Mouse (Mus musculus): ENCODE results near the gene Ccl5.
"Not testable (repeated sequence)": the region's sequence is repeated elsewhere in the genome, so short reads cannot be mapped to it uniquely, and the experiment has no call there.

Ccl5 gene

DNA sequence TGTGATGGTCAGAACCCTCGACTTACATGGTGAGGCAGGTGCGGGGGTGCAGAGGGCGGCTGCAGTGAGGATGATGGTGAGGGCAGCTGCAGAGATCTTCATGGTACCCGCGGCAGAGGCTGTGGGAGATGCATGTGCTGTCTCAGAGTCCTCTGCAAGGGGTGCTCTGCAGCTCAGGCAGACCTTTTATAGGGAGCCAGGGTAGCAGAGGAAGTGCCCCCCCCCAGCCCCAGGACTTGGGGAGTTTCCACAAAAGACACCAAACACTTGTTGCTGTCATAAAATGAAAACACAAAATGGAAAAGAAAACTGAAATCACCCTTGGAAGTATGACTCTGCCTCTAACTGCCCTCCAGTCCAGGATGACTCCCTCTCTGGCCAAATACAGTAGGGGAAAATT lies at the start of gene Ccl5:
Gene Ccl5, minus strand, starts transcription at position 159 of the 400 bp plus-strand sequence.
- no peak for DNase-seq (ENCODE audit: extremely low read depth, insufficient read length, low spot score)

DNA sequence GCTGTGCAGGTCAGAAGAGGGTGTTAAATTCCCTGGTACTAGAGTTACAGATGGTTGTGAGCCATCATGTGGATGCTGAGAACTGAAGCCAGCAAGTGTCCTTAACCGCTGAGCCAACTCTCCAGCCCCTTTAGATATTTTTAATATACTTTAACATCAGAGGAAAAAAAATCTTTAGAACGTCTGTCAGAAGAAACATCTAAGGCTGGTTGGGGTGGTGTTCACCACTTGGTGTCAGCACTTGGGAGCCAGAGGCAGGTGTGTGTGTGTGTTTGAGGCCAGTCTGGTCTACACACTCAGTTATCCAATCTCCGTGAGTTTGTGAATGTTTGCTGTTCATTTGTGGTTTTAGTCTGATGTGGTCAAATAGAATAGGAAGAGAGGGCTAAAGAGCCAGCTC lies 48.7 kb upstream of the Ccl5 start:
- DNase-seq (ENCODE audit: extremely low read depth, insufficient read length, low spot score) = no peak

DNA sequence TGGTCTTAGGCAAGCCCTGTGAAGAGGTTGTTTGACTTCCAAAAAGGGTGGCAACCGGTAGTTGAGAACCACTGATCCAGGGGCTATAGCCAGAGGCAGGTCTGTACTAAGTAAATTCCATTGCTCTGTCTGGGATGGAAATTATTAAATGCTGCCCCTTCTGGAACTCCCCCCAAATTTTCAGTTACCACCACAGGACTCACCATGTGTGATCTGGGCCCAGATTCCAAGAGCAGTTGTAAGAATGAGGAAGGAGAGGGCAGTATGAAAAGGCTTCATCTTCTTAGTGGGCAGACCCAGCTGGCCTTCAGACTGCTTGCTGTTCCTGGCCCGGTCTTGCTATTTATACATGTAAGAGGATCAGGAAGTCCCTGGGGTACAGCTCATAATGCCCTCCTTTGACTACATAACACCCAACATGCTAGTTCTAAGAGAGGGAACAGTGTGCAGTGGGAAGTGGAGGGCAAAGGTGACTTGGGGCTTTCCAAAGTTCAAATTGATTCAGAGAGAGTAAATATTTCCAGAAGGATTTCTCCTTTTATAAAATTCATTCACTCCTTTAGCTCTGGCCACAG lies 48.0 kb upstream of the Ccl5 start, which contains the start of gene Ccl9:
Gene Ccl9, minus strand, starts transcription at position 451 of the 575 bp plus-strand sequence.
- no peak for DNase-seq (ENCODE audit: extremely low read depth, insufficient read length, low spot score)

DNA sequence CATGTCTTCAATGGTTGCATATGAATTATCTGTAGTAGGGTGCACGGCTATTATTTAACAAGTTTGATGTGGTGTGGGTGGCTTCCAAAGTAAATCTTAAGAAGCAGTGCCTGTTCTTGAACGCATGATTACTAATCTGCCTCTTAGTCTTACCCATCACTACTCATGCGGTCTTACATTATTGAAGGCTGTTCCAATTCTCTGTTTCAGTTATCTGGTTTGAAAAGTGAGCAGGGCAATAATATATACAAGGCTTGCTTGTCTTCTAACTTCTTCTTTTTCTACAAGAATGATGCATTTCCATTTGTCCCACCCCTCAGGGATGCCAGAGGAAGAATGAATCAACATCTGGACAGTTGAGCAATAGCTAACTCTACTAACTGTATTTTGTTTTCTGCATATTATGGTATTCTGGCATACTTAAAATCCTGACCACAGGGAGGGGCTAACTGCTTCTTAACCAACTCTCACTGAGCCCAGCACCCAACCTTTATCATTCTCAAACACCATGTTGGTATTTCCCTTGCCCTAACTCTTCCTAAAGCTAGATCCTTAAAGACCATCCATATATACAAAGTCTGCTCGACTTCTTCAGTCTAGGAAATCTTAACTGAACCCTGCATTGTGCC lies 46.7 kb upstream of the Ccl5 start:
- DNase-seq (ENCODE audit: extremely low read depth, insufficient read length, low spot score) = peak; percentile 55

DNA sequence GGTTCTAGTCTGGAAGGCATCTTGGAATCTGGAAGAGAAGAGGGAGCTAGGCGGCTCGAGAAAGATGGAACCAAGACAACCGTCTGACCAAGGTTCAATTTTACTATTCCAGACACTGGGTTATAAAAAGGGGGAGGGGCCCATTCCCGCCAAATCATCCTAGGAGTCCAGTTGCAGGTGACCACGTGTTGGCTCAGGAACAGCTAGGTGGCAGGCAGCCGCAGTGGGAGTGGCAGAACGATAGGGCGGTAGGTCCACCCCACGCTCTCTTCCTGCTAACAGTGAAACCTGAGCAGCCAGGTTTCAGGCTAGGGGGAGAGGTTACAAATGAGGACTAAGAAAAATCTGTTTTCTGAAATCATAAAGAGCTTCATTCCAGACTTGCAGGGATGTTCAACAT lies 42.5 kb upstream of the Ccl5 start:
- DNase-seq (ENCODE audit: extremely low read depth, insufficient read length, low spot score) = no peak

DNA sequence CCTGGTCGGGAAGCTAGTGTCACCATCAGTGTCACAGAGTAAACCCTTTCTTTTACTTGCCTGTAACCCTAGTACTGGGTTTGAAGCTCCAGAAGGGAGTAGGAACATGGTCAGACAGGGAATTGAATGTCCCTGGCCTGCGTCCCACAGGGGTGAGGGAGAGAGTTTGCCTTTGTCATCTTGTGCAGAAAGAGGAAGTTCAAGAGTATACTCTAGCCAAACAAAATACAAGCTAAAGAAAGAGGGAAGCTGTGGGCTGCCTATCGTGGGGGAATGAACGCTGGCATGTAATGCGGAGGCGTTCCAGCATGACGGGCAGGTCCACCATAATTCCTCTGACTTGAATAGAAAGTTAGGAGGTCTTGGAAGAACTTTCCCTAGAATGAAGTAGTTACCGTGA lies 41.9 kb upstream of the Ccl5 start:
- no peak for DNase-seq (ENCODE audit: extremely low read depth, insufficient read length, low spot score)

DNA sequence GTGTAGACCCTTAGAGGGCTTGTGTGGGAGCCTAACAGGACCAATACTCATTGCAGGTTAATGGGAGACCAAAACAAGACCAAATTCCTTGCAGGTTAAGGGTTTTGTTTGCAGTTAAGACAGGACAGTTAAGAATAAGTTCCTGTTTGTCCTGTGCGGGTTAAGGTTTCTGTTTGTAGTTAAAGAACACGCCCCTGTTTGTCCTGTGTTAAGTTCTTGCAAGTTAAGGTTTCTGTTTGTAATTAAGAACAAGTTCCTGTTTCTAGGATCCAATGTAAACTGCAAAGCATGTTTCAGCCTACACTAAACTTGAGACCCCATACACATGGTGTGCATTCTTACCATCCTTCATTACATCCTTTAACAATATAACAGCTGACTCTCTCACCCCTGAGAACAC lies 39.9 kb upstream of the Ccl5 start:
- no peak for DNase-seq (ENCODE audit: extremely low read depth, insufficient read length, low spot score)

DNA sequence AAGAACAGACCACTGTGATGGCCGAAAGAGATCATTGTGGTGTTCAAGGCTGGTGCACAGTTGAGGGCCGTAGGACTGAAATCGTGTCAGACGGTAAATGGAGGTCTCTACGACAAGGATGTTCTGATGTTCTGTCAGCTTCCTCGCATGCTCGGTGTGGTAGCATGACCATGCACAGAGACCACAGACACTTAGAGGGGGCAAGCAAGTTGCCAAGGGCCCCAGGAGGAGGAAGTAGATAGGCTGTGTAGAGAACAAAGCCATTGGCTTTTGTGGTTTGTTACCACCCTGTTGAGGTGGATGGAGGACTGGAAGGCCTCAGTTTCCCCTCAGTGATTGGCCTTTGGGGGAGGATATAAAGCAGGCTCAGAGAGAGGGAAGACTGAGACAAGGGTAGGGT lies 38.9 kb upstream of the Ccl5 start:
- DNase-seq (ENCODE audit: extremely low read depth, insufficient read length, low spot score) = no peak

DNA sequence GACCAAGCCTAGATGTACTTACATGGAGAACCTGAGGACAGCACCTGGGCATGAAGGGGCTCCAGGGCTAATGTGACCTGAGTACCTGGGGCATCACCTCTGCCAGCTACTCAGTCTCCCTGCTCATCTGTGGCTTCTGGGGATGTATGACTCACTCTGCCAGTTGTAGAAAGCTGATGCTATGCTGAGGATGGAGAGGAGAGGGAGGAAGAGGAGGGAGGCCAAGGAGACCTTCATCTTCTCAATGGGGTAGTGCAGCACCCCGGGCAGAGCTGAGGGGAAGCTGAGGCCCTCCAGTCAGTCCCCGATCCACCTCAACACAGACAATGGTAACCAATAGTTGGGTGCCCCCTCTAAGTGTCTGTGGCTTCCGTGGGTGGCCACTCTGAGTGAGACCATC lies 38.5 kb upstream of the Ccl5 start:
- DNase-seq (ENCODE audit: extremely low read depth, insufficient read length, low spot score) = no peak

DNA sequence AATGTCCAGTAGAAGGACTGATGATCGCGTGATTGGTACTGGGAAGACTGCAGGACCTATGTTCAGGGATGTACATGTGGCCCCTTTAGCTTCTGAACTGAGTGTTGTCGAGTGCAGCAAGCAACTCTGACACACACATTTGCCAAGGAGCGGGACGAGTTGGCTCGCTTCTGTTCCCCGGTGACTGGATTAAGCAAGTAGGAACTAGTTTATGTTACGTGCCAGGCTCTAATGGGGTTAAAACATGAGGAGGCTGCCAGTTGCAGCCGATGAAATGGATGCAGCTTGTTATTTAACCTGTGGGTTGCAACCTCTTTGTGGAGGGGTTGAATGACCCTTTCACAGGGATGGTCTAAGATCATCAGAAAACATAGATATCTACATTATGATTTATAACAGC lies 37.7 kb upstream of the Ccl5 start:
- no peak for DNase-seq (ENCODE audit: extremely low read depth, insufficient read length, low spot score)

DNA sequence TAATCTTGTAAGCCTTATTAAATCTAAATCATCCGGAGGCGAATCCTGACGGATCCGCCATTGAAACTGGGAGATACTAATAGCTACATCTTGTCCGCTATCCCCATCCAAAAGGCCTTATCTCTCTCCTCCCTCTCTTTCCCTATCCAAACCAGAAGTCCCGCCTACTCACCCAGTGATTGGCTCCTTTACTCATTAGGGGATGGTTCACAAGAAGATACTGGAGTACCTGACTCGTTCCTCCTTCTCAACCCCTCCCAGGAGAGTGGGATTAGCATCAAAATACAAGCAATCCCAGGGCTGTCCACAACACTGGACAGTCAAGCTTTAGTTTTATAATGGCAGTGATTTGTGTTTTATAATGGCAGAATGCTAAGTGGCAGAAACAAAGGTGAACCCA lies 37.0 kb upstream of the Ccl5 start:
- no peak for DNase-seq (ENCODE audit: extremely low read depth, insufficient read length, low spot score)

DNA sequence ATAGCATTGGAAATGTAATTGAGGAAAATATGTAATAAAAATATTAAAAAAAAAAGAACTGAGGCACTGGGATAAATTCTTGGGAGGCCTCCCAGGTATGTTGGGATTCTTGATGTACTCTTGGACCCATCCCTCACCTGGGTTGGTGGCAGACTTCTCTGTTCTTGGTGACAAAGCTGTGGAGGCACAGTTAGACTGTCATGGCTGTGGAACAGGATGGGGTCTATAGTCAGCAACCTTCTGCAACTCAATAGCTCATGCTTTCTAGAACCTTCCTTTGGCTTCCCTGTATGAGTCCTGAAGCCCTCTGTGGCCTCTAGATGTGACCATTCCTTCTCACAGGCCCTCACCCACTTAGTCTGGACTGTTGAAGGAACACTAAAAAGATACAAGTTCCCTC lies 36.3 kb upstream of the Ccl5 start:
- no peak for DNase-seq (ENCODE audit: extremely low read depth, insufficient read length, low spot score)

DNA sequence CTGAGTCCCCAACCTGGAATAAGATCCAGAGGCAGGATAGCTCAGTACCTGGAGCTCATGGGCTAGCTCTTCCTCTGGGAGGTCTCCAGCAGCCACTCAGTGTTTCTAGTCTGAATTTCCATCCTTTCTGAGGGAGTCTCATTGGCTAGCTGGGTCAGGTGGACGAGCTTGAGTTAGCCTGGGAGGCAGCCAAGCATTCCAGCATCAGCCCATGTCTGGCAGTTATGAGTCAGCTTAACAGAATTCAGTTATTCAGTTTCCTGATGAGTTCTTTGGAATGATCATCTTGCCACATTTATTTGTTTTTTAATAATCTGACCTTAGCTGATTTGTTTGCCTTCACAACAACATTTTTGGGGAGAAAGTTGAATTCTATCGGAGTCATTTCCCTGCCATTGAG lies 33.4 kb upstream of the Ccl5 start:
- peak; percentile 71 for DNase-seq (ENCODE audit: extremely low read depth, insufficient read length, low spot score)

DNA sequence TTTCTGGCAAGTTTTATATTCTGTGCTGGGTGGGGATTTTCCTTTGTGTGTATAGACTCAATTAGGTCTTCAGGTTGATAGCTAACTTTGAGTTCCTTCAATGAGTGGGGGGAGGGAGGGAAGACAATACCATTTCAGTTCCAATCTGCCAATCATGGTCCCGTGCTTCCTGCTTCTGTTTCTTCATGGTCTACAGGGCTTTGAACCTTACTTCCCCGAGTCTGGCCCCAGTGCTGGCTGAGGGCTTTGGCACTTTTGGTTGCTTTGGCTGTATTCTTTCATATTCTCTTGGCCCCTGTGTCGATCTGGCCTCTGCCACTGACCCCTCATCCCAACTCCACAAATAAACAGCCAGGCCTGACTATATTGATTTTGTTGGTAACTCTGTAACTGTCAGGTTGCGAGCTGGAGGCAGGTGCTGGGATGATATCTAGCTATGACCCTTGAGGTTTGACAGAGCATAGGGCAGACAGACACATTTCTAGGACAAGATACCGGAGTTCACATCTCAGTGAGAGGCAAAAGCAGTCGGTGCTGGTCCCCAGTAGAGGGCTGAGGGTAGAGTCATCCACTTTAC lies 32.1 kb upstream of the Ccl5 start:
- DNase-seq (ENCODE audit: extremely low read depth, insufficient read length, low spot score) = no peak

DNA sequence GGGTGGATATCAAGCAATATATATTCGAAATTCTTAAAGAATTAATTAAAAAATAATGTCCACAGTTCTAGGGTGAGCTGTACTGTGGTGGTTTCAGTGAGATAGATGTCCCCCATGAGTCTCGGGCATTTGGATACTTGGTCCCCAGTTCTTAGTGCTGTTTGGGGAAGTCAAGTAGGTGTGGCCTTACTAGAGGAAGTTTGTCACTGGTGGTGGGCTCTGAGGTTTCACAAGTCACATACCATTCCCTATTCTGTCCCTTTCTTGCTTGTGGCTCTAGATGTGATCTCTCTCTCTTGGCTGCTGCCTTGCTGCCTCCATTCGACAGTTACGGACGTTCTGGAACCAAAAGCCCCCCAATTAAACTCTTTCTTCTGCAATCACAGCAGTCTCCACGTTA lies 30.1 kb upstream of the Ccl5 start:
- DNase-seq (ENCODE audit: extremely low read depth, insufficient read length, low spot score) = no peak

DNA sequence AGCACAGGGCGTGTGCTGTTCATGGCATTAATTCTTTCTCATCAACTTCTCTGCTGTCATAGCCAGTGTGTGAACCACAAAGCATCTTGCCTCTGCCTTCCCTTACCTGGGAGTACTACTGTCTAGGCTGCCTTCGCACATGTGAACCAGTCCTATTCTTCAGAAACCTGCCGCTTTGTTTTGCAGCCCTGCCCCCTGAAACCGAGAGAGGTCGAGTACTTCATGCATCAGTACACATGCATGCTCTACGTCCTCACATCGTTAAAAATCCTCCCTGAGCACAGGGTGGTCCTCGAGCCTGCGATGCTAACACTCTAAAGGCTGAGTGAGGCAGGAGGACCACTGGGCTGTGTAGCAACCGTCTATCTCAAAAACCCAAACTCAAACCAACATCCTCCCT lies 26.8 kb upstream of the Ccl5 start:
- no peak for DNase-seq (ENCODE audit: extremely low read depth, insufficient read length, low spot score)

DNA sequence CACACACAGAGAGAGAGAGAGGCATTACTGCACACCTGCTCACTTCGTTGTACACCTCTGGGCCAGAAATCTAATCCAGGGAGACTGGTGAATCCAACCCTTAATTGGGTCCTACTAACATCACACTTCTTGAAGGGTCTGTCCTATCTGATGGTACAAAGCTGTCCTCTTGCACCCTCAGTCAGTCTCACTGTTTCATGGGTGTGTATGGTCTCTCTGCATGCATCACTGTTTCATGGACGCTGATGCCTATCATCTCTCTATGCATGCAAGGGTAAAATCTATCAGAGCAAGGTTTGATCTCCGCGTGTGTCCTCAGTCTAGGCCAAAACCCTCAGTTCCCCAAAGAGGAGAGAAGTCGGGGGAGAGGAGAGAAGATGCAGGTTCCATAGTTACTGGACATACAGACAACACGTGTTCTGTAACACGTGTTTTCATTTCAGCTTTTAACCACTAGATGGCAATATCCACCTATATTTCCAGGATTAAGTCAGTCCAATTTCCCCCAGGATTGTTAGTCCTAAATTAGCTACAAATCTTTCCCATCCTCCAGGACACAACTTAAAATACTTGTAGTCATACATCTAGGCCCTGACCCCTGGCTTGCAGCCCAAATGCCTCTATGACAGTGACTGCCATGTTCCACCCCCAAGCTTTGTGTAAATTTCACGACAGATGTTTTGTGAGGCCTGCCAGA lies 25.9 kb upstream of the Ccl5 start:
- DNase-seq (ENCODE audit: extremely low read depth, insufficient read length, low spot score) = peak; percentile 43

DNA sequence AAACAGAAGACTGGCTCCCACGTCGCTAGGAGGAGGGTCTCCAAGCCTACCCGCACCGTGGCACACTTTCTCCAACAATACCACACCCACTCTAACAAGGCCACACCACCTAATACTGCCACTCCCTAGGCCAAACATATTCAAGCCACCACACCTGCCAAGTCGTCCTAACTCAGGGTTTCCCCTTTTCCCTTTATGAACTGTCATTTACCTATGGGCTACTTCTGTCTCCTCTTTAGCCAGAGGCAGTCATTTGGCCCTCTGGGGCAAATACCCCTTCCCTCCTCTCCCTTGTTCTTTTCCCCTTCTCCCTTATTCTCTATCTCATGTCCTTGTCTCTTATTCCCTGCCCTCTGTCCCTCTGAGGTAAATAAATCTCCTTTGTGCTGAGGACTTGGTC lies 21.4 kb upstream of the Ccl5 start:
- DNase-seq (ENCODE audit: extremely low read depth, insufficient read length, low spot score) = no peak

DNA sequence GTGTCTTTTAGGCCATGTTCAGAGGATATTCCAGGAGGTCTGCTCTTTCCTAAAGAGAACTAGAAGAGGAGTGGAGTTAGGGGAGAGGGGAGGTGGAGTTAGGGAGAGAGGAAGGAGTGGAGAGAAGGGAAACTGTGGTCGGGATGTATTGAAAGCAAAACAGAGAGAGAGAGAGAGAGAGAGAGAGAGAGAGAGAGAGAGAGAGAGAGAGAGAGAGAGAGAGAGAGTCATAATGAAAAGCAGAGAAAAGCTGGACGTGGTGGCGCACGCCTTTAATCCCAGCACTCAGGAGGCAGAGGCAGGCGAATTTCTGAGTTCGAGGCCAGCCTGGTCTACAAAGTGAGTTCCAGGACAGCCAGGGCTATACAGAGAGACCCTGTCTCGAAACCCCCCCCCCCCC lies 20.7 kb upstream of the Ccl5 start:
- not testable (repeated sequence) for DNase-seq (ENCODE audit: extremely low read depth, insufficient read length, low spot score)

DNA sequence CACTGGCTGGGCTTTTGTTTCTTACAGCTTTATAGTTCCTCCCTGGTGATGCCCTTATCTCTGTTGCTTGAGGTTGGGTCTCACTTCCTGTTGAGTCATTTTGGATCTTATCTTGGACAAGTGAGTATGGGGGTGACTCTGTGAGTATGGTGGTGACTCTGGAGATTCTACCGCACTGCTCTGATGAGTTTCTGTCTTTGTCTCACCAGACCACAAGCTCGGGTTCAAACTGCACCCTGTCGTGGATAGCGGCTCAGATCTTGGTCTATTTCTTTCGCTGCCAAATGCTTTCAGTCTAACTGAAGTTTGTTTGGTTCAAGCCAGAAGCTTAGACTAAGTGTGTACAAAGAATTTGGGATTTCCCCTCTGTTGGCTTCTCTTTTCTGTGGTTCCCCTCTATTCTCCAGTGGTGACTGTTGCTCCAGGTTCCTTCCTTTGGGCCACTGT lies 19.9 kb upstream of the Ccl5 start:
- DNase-seq (ENCODE audit: extremely low read depth, insufficient read length, low spot score) = no peak

DNA sequence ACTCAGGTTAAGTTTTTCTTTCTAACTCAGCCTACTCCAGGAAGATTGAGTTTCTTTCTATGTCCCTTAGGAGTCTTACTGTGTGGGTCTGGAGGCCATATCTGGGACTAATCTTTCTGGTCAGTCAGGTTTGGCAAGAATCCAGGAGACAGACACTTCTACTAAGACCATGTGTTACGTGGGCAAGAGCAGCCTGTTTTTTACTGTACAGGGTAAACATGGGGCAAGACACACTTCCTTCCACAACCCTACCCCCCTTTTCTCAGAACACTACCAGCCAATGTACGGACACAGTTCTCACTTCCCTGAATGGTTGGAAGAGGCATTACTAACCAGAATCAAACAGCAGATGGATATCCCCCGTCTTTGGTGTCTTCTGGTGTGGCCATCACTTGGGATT lies 13.9 kb upstream of the Ccl5 start:
- DNase-seq (ENCODE audit: extremely low read depth, insufficient read length, low spot score) = no peak

DNA sequence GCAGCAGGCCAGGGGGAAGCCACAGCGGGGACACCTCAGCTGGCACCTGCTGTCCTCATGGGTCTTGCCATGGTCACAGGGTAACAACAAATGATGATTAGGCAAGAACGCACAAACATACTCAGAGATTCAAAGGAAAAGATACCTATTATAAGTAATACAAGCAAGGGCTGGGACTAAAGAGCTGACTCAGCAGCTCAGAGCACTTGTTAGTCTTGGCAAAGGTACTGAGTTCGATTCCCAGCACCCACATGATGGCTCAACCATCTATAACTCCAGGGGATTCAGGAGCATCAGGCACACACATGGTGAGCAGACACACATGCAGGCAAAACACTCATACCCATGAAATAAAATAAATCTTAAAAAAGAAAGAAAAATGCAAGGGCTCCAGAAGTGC lies 11.1 kb upstream of the Ccl5 start:
- DNase-seq (ENCODE audit: extremely low read depth, insufficient read length, low spot score) = no peak
